Mouse (Mus musculus) myocyte (in vitro differentiated cells): ENCODE measurements around the gene Fbxo36.

ENCODE experiments used
- E2F4 ChIP-seq: IDR thresholded peaks from one replicate; pipeline ENCODE4 v1.6.1; 2011; ENCODE audit warnings: mild to moderate bottlenecking, control low read depth, moderate library complexity; ENCODE audit not compliant: insufficient read depth
- MAX ChIP-seq: IDR thresholded peaks from one replicate; pipeline ENCODE4 v1.6.1; 2011; ENCODE audit warnings: low read depth, mild to moderate bottlenecking, control low read depth
- MYOD1 ChIP-seq, 3 experiments: IDR thresholded peaks; one replicate each; pipeline ENCODE4 v1.6.1; 2011; ENCODE audit warnings: control low read depth in 2 of 3, low read depth in 2 of 3, mild to moderate bottlenecking in 2 of 3, moderate library complexity in 1 of 3; ENCODE audit not compliant: insufficient read length in 2 of 3, control insufficient read depth in 1 of 3
- MYOG ChIP-seq, 3 experiments: IDR thresholded peaks; one replicate each; pipeline ENCODE4 v1.6.1; 2011; ENCODE audit warnings: control low read depth in 2 of 3, low read depth in 2 of 3, mild to moderate bottlenecking in 2 of 3; ENCODE audit not compliant: insufficient read length in 2 of 3, control insufficient read depth in 1 of 3, insufficient read depth in 1 of 3
- POLR2A ChIP-seq: IDR thresholded peaks from one replicate; pipeline ENCODE4 v1.6.1; 2011; ENCODE audit warnings: low read depth, mild to moderate bottlenecking, control low read depth, moderate library complexity; ENCODE audit not compliant: insufficient read length
- POLR2AphosphoS2 ChIP-seq: IDR thresholded peaks from one replicate; pipeline ENCODE4 v1.6.1; 2011; ENCODE audit warnings: low read depth, control low read depth; ENCODE audit not compliant: insufficient read length
- REST ChIP-seq: IDR thresholded peaks from one replicate; pipeline ENCODE4 v1.6.1; 2011; ENCODE audit warnings: mild to moderate bottlenecking, control low read depth, moderate library complexity; ENCODE audit not compliant: insufficient read depth, insufficient read length
- SRF ChIP-seq: IDR thresholded peaks from one replicate; pipeline ENCODE4 v1.6.1; 2011; ENCODE audit warnings: low read depth; ENCODE audit not compliant: control insufficient read depth, insufficient read length
- TCF12 ChIP-seq: IDR thresholded peaks from one replicate; pipeline ENCODE4 v1.6.1; 2011; ENCODE audit warnings: mild to moderate bottlenecking, control low read depth; ENCODE audit not compliant: poor library complexity, insufficient read depth, severe bottlenecking
- TCF3 ChIP-seq: IDR thresholded peaks from one replicate; pipeline ENCODE4 v1.6.1; 2011; ENCODE audit warnings: low read depth, control low read depth; ENCODE audit not compliant: insufficient read length
- USF1 ChIP-seq: IDR thresholded peaks from one replicate; pipeline ENCODE4 v1.6.1; 2011; ENCODE audit warnings: low read depth, mild to moderate bottlenecking, control low read depth, moderate library complexity

GRCm38 (mm10) chr1:84883889-84884288 is 44.2 kb downstream of the Fbxo36 start:
- TF ChIP-seq POLR2A = no peak
- peak in 1 of 3 experiments; percentile 22 for TF ChIP-seq MYOD1 (IDR thresholded peaks at IDR 0.05; ENCODE audit: control insufficient read depth in 1 of 3, insufficient read length in 2 of 3, low read depth in 2 of 3)
- TF ChIP-seq MAX = no peak
- TF ChIP-seq TCF12 = no peak
- TF ChIP-seq SRF = no peak
- TF ChIP-seq USF1 = no peak
- no peak for TF ChIP-seq POLR2AphosphoS2
- no peak for TF ChIP-seq MYOG (IDR thresholded peaks at IDR 0.05; ENCODE audit: control insufficient read depth in 1 of 3, insufficient read depth in 1 of 3, insufficient read length in 2 of 3, low read depth in 2 of 3)
- no peak for TF ChIP-seq E2F4
- TF ChIP-seq REST = no peak
- no peak for TF ChIP-seq TCF3
